Mouse (Mus musculus) ES-Bruce4 (cell line): Measurements from ENCODE around the gene Lmf2. TPM values are rescaled to one million over a fixed set of nuclear protein-coding genes. Genes with fewer than 3 reads are reported as not detected.

ENCODE experiments used
- H3K27ac ChIP-seq: 2 replicates; pipeline ENCODE4 v1.5.1; 2012; ENCODE audit warnings: low read length, inconsistent platforms; ENCODE audit not compliant: insufficient read depth
- H3K27me3 ChIP-seq: 2 replicates; pipeline ENCODE4 v1.6.1; 2012; ENCODE audit warnings: mild to moderate bottlenecking, low read length, inconsistent platforms; ENCODE audit not compliant: control insufficient read depth, poor library complexity, insufficient read depth, severe bottlenecking
- H3K36me3 ChIP-seq: 2 replicates; pipeline ENCODE4 v1.6.1; 2012; ENCODE audit warnings: inconsistent platforms, mild to moderate bottlenecking, low read length, moderate library complexity; ENCODE audit not compliant: control insufficient read depth, poor library complexity, insufficient read depth, severe bottlenecking
- H3K4me1 ChIP-seq: one replicate; pipeline ENCODE4 v1.8.1; 2011; ENCODE audit warnings: low read length; ENCODE audit not compliant: control insufficient read depth, insufficient read depth
- H3K4me3 ChIP-seq: 2 replicates; pipeline ENCODE4 v1.5.1; 2011; ENCODE audit warnings: low read depth, mild to moderate bottlenecking, low read length
- H3K9ac ChIP-seq: 2 replicates; pipeline ENCODE4 v1.6.1; 2012; ENCODE audit warnings: low read depth, mild to moderate bottlenecking, inconsistent platforms; ENCODE audit not compliant: poor library complexity, severe bottlenecking
- H3K9me3 ChIP-seq: replicated peaks from 2 replicates; pipeline ENCODE4 v1.6.1; 2012; ENCODE audit warnings: mild to moderate bottlenecking, low read length, inconsistent platforms; ENCODE audit not compliant: control insufficient read depth, poor library complexity, insufficient read depth, severe bottlenecking
- CTCF ChIP-seq: IDR thresholded peaks from one replicate; pipeline ENCODE4 v1.8.1; 2011; ENCODE audit warnings: low read depth, low read length
- EP300 ChIP-seq: IDR thresholded peaks from 2 replicates; pipeline ENCODE4 v1.6.1; 2011; ENCODE audit warnings: low read depth, low read length; ENCODE audit not compliant: insufficient read depth
- POLR2A ChIP-seq: IDR thresholded peaks from one replicate; pipeline ENCODE4 v1.8.1; 2011; ENCODE audit warnings: low read length; ENCODE audit not compliant: insufficient read depth
- polyA plus RNA-seq: library from polyadenylated mRNA; stranded (reverse); fragments of >200 nt; gene quantifications from 2 replicates; pipeline ENCODE4 v1.2.4, GENCODE M21; 2011; ENCODE audit warnings: low read depth; ENCODE audit not compliant: missing spikeins, insufficient read depth, insufficient read length

The Lmf2 gene
- polyA plus RNA-seq, 1 experiment, result 42.1 TPM

- Histone ChIP-seq H3K4me1 (no peaks in the 10 kb centered on the region), H3K9me3 (no peaks in the 10 kb centered on the region), H3K4me3 (no peak overlapping the region), H3K27ac (no peak overlapping the region), H3K9ac (no peak overlapping the region), H3K36me3 (no peaks in the 10 kb centered on the region), H3K27me3 (no peaks in the 10 kb centered on the region)
- TF ChIP-seq POLR2A (no peak), EP300 (no peak), CTCF (no peak)
Observed at GRCm38 (mm10) chr15:89390081-89390480, 34.6 kb upstream of the Lmf2 start.

DNA sequence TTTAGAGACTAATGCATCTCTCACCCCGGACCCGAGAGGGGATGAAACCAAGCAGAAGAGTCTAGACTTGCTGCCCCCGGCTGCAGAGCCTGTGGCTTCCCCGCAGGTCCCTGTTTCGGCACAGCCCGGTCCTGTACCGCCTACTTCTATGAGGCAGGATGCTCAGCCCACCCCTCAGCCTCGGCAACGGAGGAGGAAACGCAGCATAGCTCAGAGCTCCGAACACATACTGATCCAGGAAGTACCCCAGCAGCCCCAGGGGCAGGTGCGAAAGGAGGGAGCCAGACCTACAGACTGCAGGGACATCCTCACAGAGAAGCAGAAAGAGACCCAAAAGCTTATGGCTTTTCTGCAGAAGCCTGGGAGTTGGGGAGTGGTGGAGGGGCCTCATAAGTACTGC lies 31.7 kb upstream of the Lmf2 start:
- Histone ChIP-seq H3K36me3 (no peaks in the 10 kb centered on the region), H3K9me3 (no peaks in the 10 kb centered on the region), H3K27me3 (no peaks in the 10 kb centered on the region), H3K4me1 (no peaks in the 10 kb centered on the region), H3K4me3 (peak overlapping the region; percentile 15; the same call in 1 of the 2 replicates), H3K9ac (peak overlapping the region; percentile 26; the same call in 1 of the 2 replicates), H3K27ac (no peak overlapping the region)
- TF ChIP-seq CTCF (no peak), POLR2A (no peak), EP300 (no peak)

DNA sequence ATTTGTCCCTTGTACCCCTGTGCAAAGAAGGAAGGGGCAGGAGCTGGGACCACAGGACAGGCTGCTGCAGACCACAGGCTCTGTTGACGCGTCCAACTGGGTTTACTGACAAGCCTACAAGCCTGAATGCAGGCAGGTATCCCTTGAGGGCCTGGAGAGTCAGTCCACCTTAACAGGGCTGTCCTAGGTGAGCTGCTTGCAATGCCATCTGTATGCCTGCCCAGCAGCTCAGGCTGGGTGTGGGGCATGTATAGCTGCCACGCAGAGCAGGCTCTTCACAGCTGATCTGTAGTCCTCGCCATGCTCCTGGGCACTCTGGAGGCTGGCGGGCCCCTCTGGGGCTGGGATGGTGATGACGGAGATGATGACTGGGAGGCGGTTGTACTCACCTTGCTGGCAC lies 29.2 kb upstream of the Lmf2 start, which contains the start of gene Klhdc7b:
Gene Klhdc7b, plus strand, starts transcription at position 301 of the 400 bp plus-strand sequence.
- Histone ChIP-seq H3K9ac (peak within 1 kb of the TSS; percentile 45), H3K36me3 (no peaks in the 10 kb centered on the region), H3K4me1 (no peaks in the 10 kb centered on the region), H3K9me3 (no peaks in the 10 kb centered on the region), H3K27me3 (no peaks in the 10 kb centered on the region), H3K27ac (no peak within 1 kb of the TSS), H3K4me3 (peak within 1 kb of the TSS; percentile 59)
- no peak for TF ChIP-seq CTCF
- no peak for TF ChIP-seq EP300

- Histone ChIP-seq H3K4me3 (peak overlapping the region; percentile 59), H3K27ac (no peak overlapping the region), H3K27me3 (no peaks in the 10 kb centered on the region), H3K36me3 (no peaks in the 10 kb centered on the region), H3K9me3 (no peaks in the 10 kb centered on the region), H3K9ac (peak overlapping the region; percentile 38), H3K4me1 (no peaks in the 10 kb centered on the region)
- TF ChIP-seq POLR2A, result no peak
- no peak for TF ChIP-seq CTCF
- no peak for TF ChIP-seq EP300
Observed at GRCm38 (mm10) chr15:89379429-89379828, 24.0 kb upstream of the Lmf2 start.

DNA sequence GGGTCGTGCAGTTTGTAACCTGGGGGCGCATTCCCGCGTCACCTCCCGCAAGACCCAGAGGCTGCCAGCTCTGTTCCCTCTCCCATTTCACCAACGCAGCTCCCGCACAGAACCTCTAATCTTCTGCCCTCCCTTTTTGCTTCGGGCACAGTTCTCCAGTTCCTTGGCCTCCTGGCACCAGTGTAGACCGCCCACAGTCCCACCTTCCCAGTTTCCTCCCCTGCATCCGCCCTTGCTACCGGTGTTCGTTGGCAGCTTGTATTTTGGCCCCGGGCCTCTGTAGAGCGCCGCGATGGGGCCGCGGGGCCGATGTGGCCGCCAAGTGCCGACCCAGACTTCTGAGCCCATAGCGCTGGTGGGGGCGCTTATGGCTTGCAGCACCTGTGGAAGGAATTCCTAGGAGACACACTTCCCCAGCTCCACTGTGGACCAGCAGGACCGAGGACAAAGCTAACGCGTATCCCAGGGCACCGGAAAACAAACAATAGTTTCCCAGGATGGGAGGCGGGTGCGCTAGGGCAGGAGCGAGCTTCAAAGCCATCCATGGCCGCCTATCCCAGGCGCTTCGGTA lies 23.5 kb upstream of the Lmf2 start, which contains the start of gene Odf3b:
Gene Odf3b, minus strand, starts transcription at position 452 of the 571 bp plus-strand sequence.
- no peak for TF ChIP-seq POLR2A
- TF ChIP-seq EP300, result no peak
- TF ChIP-seq CTCF, result no peak
- H3K27ac ChIP-seq, result no peak within 1 kb of the TSS
- no peaks in the 10 kb centered on the region for H3K27me3 ChIP-seq

GRCm38 (mm10) chr15:89377938-89378828 lies 22.7 kb upstream of the Lmf2 start:
- Histone ChIP-seq H3K9me3 (no peaks in the 10 kb centered on the region), H3K27ac (no peak overlapping the region), H3K27me3 (no peaks in the 10 kb centered on the region), H3K9ac (peak overlapping the region; percentile 38), H3K4me1 (no peaks in the 10 kb centered on the region), H3K36me3 (no peaks in the 10 kb centered on the region), H3K4me3 (peak overlapping the region; percentile 59)
- TF ChIP-seq POLR2A (no peak), CTCF (no peak), EP300 (no peak)

More for the DNA sequence above, 23.5 kb upstream of the Lmf2 start, which contains the start of gene Odf3b:
- Histone ChIP-seq H3K4me3 (peak within 1 kb of the TSS; percentile 59), H3K4me1 (no peaks in the 10 kb centered on the region), H3K36me3 (no peaks in the 10 kb centered on the region), H3K9ac (peak within 1 kb of the TSS; percentile 38), H3K9me3 (no peaks in the 10 kb centered on the region)
